In the genomic region with DNA sequence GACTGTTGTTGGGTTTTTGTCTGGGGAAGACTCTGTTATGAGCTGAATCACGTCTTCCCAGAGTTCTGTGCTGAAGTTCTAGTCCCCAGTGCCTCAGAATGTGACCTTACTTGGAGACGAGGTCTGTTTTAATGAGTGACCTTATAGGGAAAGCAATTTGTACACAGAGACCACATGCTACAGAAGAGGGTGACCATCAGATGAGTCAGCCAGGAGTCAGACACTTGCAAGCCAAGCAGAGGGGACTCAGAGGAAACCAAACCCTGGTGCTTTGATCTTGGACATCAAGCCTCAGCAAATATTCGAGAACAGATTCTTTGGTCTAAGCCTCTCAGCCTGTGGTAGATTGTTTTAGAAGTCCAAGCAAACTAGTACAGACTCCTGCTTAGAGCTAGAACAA, we compare ENCODE assay signal across 14 mouse cellular contexts.
"Had no signal": no experiment of that assay in that cellular context is flagged by ENCODE, and none has a peak within 500 bp of the region (broad histone marks: within the 10 kb centered on the region; RNA-seq: fewer than 3 reads in every experiment).

No protein-coding gene starts in this region.

- H3K4me1 ChIP-seq: neural tube, embryonic 12.5 days; stomach, embryonic 15.5 days had no signal

- H3K36me3 ChIP-seq: midbrain, embryonic 10.5 days; midbrain, embryonic 12.5 days; neural tube, embryonic 12.5 days; stomach, embryonic 15.5 days had no signal

- H3K27me3 ChIP-seq: neural tube, embryonic 12.5 days; stomach, embryonic 15.5 days had no signal

- DNase-seq: lung, adult 18-20 months; lung, embryonic 14.5 days; lung, postnatal 10 days; lung, postnatal 4 days; right cerebral cortex, postnatal 14 days; thymus, adult 2 months; thymus, postnatal 25 days; thymus, postnatal 4 days had no signal

- H3K9ac ChIP-seq: lung, embryonic 14.5 days; midbrain, embryonic 12.5 days; neural tube, embryonic 12.5 days; stomach, embryonic 15.5 days had no signal

- H3K4me3 ChIP-seq: midbrain, embryonic 10.5 days; midbrain, embryonic 12.5 days; neural tube, embryonic 12.5 days; stomach, embryonic 15.5 days had no signal

- ATAC-seq: midbrain, embryonic 16.5 days had no signal

- H3K4me2 ChIP-seq: lung, embryonic 14.5 days; midbrain, embryonic 12.5 days; neural tube, embryonic 12.5 days; stomach, embryonic 15.5 days had no signal

- H3K9me3 ChIP-seq: midbrain, embryonic 10.5 days; midbrain, embryonic 12.5 days; neural tube, embryonic 12.5 days; stomach, embryonic 15.5 days had no signal

- H3K27ac ChIP-seq: midbrain, embryonic 10.5 days; midbrain, embryonic 12.5 days; neural tube, embryonic 12.5 days; stomach, embryonic 15.5 days; stomach, postnatal 0 days had no signal
